In genomic region chr6:41529987-41530386, GRCm38 (mm10) we compare ENCODE assay signal across 19 mouse cellular contexts. TPM values are rescaled to one million over a fixed set of nuclear protein-coding genes. Genes with fewer than 3 reads are reported as not detected.
DNase-seq lines count a peak whose midpoint lies in the region; ATAC-seq and TF ChIP-seq lines count a peak whose summit lies in the region.
"Not testable (repeated sequence)": the region's sequence is repeated elsewhere in the genome, so short reads cannot be mapped to it uniquely, and the experiment has no call there.
"Had no signal": no experiment of that assay in that cellular context is flagged by ENCODE, and none has a peak within 500 bp of the region (broad histone marks: within the 10 kb centered on the region; RNA-seq: fewer than 3 reads in every experiment).

No protein-coding gene starts in this region.

- TF ChIP-seq EP300 in MEL (IDR thresholded peaks at IDR 0.05; ENCODE audit: low read depth in 1 of 2, low read length in 2 of 2) = not testable (repeated sequence)

- H3K9me3 ChIP-seq in MEL (replicated peaks; ENCODE audit: insufficient read depth, low read length); limb, embryonic 11.5 days (ENCODE audit: control insufficient read depth, low read length): not testable (repeated sequence)

- DNase-seq in MEL (ENCODE audit: low read depth, low spot score) = peak; percentile 26
- peak; percentile 5 for DNase-seq in c-Kit-negative CD71-positive TER-119-positive erythroid progenitor cells, embryonic 14.5 days (ENCODE audit: low read depth, low spot score)
- DNase-seq in gastrocnemius, adult 2 months = not testable (repeated sequence)
- peak; percentile 43 for DNase-seq in induced T-regulatory cell, adult 2 months (ENCODE audit: low read depth)
- peak; percentile 39 for DNase-seq in limb, embryonic 11.5 days (ENCODE audit: low spot score)
- peak; percentile 6 for DNase-seq in lung, postnatal 14 days
- DNase-seq in retina, postnatal 1 day = peak; percentile 24
- peak; percentile 37 for DNase-seq in thymus, postnatal 4 days

- H3K4me1 ChIP-seq in MEL (ENCODE audit: control insufficient read depth in 1 of 2, insufficient read depth in 2 of 2, low read length in 2 of 2); limb, embryonic 11.5 days (ENCODE audit: control insufficient read depth, insufficient read depth, low read length): not testable (repeated sequence)

- peak in 2 of 3 experiments; percentile 11 to 41; a peak in 2 of 6 replicates for TF ChIP-seq CTCF in MEL (IDR thresholded peaks at IDR 0.05 in 2 of 3, conservative IDR thresholded peaks at IDR 0.05 in 1 of 3; ENCODE audit: control insufficient read depth in 1 of 3, insufficient read depth in 1 of 3, low read depth in 2 of 3, low read length in 3 of 3, poor library complexity in 1 of 3, severe bottlenecking in 1 of 3)
- TF ChIP-seq CTCF in gastrocnemius, adult 2 months (IDR thresholded peaks at IDR 0.05) = peak; percentile 45

- TF ChIP-seq RAD21 in MEL (IDR thresholded peaks at IDR 0.05; ENCODE audit: low read depth, low read length) = peak; percentile 53

- not testable (repeated sequence) for H3K27ac ChIP-seq in MEL (ENCODE audit: control insufficient read depth, low read depth, low read length); gastrocnemius, adult 2 months; limb, embryonic 11.5 days (replicated peaks; ENCODE audit: low read depth, low read length)

- H3K4me2 ChIP-seq in limb, embryonic 11.5 days (ENCODE audit: low read depth, severe bottlenecking) = not testable (repeated sequence)

- ATAC-seq in limb, embryonic 11.5 days (ENCODE audit: insufficient number of reproducible peaks, low FRiP score, low TSS enrichment, low read depth) = not testable (repeated sequence)

- TF ChIP-seq POLR2A in MEL (IDR thresholded peaks at IDR 0.05; ENCODE audit: control insufficient read depth in 1 of 2, insufficient read depth in 1 of 2, low read depth in 1 of 2, low read length in 2 of 2, poor library complexity in 1 of 2) = not testable (repeated sequence)

- H3K36me3 ChIP-seq in MEL (ENCODE audit: control insufficient read depth in 1 of 2, insufficient read depth in 2 of 2, low read length in 2 of 2); limb, embryonic 11.5 days (ENCODE audit: control insufficient read depth, insufficient read depth, low read length): not testable (repeated sequence)

- intact Hi-C loops in gastrocnemius, adult 2 months (cut with DNase I) = not testable (repeated sequence)

- H3K9ac ChIP-seq in MEL (ENCODE audit: control insufficient read depth, low read depth, low read length, poor library complexity, severe bottlenecking); limb, embryonic 11.5 days (ENCODE audit: low read length): not testable (repeated sequence)

- H3K4me3 ChIP-seq in MEL (ENCODE audit: control insufficient read depth in 1 of 2, insufficient read depth in 1 of 2, low read depth in 2 of 2, low read length in 2 of 2); gastrocnemius, adult 2 months; limb, embryonic 11.5 days (ENCODE audit: low read depth, low read length): not testable (repeated sequence)

- WGBS in limb, embryonic 11.5 days = 5% methylated on average over 1 of the region's 2 CpGs

- not testable (repeated sequence) for H3K27me3 ChIP-seq in MEL (ENCODE audit: control insufficient read depth in 1 of 2, insufficient read depth in 2 of 2, low read length in 2 of 2); limb, embryonic 11.5 days (ENCODE audit: control insufficient read depth, insufficient read depth, low read length)

- not testable (repeated sequence) for H3K79me2 ChIP-seq in MEL (ENCODE audit: control insufficient read depth, insufficient read depth, low read length, poor library complexity)

TF ChIP-seq in MEL, 35 proteins besides CTCF, POLR2A, EP300 and RAD21:
- TF ChIP-seq ZNF384 (IDR thresholded peaks at IDR 0.05; ENCODE audit: low read depth, low read length) = peak; percentile 33; the same call in 1 of the 2 replicates
- peak; percentile 50 for TF ChIP-seq SMC3 (IDR thresholded peaks at IDR 0.05; ENCODE audit: low read depth, low read length)
- TF ChIP-seq ZC3H11A (IDR thresholded peaks at IDR 0.05; ENCODE audit: low read depth, low read length) = peak; percentile 40

RNA-seq across cellular contexts. Expression of gene Prss2, which starts 8.4 kb away (rescaled TPM):
- not detected in 2 replicates for total RNA-seq in MEL (2012; rRNA removed)
- not detected for polyA plus RNA-seq in MEL (2012; ENCODE audit: insufficient read depth in 1 of 2, insufficient read length in 2 of 2, low read depth in 1 of 2, low replicate concordance in 2 of 2, missing spikeins in 1 of 2)
- not detected for total RNA-seq in gastrocnemius, adult 2 months (2021)
- not detected in 2 replicates for polyA plus RNA-seq in limb, embryonic 11.5 days (2014; fragmentation: Nextera tagmentation; extraction: Ambion mirVana)
- total RNA-seq: forebrain, postnatal 0 days; gastrocnemius, adult 18-20 months; layer of hippocampus, adult 8-10 months; left cerebral cortex, adult 8-10 months had no signal
- polyA plus RNA-seq: embryonic facial prominence, embryonic 13.5 days; forebrain, postnatal 0 days; heart, embryonic 14.5 days; hindbrain, embryonic 10.5 days; kidney, embryonic 16.5 days; limb, embryonic 12.5 days; macrophage; midbrain, embryonic 13.5 days had no signal
